Mouse (Mus musculus) megakaryocyte progenitor cell, adult 5-6 weeks (primary cell): ENCODE measurements around the gene Nuak1. TPM values are rescaled to one million over a fixed set of nuclear protein-coding genes. Genes with fewer than 3 reads are reported as not detected.

Experiments used
- ATAC-seq: replicated peaks from 2 replicates; pipeline ENCODE4 v1.8.0; 2016; ENCODE audit warnings: mild to moderate bottlenecking, moderate TSS enrichment, inconsistent platforms; ENCODE audit not compliant: poor library complexity
- total RNA-seq, 2 experiments: library from RNA; stranded (forward) in 1 of 2; stranded (reverse) in 1 of 2; fragments of 157-497, 149-512 nt in 1 of 2; fragments of 200-1000 nt in 1 of 2; gene quantifications; 2 replicates each; pipeline versions ENCODE4 v1.2.3 to v1.2.4; 2015 to 2017

Nuak1 gene
- total RNA-seq, 2 experiments from 2014 or later, result 0.12 to 0.17 TPM

DNA sequence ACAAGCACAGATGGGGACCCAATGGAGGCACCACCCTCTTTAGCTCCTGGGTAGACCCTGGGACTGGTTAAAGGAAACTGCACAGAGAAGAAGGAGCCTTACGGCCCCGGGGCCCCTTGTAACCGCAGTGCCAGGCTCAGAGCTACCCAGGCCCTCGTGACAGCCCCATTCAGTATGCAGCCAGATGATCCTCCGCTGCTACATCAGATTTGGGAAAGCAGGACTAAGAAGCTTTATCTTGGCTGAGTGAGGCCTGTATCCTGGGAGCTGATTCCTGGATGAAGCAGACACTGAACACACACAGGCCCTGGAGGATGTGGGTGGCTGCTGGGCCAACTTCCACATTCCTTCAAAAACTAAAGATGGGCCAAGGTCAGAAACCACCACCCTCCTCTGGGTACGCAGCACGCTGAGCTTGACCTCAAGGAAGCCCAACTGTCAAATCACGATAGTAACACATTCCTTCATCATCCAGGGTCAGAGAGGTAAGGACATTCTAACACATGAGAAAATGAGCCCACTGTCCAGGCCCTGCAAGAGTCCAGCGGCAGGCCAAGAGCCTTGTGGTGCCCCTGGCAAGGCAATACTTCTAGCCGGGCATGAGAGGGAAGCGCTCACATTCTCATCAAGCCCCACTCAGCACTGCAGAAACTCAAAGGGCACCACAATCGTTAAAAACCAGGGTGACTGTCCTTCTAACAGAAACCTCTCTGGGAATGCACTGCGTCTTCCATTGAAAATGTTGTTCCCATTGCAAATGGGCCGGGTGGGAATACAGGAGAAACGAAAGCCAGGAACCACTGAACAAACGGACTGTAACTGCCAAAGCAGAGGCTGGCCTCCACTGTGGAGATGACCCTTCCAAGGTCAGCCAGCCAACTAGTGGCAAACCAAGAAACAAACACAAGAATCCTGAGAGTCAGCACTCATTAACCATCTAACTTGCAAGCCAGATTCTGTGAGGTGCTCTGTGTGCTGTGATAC lies 29.0 kb downstream of the Nuak1 start:
- ATAC-seq, result no peak

DNA sequence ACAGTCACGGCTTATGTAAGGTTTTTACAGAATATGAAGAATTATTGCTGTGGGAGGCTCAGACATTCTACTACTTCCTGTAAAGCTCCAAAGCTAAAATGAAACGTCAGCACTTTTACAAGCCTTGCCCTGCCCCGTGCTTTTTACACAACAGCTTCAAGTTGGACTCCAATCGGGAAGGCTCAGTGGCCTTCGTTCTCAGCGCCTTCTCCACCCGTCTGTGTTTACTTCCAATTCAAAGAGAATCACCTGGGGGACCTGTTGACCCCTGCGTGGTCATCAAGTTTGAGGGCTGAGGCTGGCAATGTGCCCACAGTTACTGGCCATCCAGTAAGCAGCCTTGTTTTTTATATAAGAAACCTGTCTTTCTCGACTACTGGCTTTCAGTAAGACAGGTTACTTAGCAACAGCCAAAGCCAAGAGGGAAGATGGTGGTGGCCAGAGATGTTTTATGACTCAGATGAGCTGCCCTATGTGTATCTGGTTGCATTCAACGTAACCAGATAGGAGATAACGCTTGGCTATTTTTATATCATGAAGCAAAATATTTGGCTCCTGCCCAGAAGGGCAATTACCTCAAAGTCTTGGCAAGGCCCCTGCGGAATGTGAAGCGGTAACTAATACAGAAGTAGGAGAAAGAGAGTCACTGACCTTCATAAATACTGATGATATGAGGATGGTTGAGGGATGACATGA lies 31.3 kb downstream of the Nuak1 start:
- no peak for ATAC-seq

DNA sequence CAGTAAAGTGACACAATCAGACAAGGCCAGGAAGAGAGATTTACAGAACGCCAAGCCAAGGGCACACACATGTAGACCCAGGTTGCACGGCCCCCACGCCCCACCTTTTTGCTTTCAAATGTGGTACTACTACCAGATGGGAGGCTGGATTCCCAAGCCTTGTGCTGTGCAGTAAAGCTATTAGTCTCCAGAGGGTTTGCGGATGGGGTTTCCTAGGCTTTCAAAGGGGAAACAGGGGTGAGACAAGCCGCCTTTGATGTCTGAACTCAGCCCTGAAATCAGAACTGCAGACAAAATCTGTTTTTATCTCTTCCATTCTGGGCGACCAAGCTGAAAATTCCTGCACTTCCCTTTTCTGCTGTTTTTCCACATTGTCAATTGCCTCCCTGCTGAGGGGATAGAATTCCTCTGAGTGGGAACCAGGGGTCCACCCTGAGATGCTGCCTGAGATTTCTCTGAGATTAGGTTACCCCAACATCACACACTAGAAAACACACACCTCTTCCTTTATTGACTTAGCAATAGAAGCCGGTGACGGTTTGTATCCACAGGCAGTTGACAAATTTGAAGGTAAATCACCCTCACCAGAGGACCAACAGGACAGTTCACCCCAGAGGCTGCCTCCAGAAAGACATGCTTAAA lies 35.1 kb downstream of the Nuak1 start:
- no peak for ATAC-seq

DNA sequence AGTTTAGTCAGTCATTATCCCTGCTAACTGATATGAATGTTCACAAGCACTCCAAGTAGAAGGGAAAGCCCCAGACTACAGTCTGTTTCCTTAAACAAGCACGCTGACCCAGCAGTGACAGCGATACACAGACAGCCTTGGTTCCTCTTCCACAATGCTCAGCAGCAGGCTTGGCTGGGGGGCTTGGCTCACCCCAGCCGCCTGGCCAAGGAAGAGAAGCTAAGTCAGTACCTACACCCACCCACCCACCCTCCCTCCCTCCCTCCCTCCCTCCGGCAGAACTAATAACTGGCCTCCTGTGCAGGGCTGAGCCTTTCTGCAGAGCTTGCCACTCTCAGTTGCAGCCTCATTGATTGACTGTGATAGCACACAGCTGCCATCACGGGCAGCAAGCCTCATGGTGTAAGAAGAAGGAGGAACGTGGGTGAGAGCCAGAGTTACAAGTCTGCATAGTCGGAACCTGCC lies 38.5 kb downstream of the Nuak1 start:
- ATAC-seq, result peak; percentile 89

DNA sequence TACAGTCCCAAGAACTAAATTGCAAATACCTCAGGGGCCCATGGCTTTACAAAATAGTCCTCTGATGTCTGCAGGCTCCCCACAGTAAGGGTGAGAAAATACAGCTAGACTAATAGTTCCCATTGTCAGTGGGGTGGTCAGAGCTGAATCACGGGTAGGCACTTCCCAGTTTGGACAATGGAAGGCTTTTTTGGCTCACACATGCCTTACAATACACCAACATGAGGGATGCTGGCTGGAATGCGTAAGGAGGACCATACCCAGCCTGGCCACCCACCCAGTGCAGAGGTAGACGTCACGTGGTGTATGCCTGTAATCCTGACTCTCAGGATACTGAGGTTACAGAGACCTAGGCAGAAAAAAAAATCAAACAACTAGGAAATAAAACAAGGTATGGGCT lies 39.2 kb downstream of the Nuak1 start:
- ATAC-seq, result no peak

DNA sequence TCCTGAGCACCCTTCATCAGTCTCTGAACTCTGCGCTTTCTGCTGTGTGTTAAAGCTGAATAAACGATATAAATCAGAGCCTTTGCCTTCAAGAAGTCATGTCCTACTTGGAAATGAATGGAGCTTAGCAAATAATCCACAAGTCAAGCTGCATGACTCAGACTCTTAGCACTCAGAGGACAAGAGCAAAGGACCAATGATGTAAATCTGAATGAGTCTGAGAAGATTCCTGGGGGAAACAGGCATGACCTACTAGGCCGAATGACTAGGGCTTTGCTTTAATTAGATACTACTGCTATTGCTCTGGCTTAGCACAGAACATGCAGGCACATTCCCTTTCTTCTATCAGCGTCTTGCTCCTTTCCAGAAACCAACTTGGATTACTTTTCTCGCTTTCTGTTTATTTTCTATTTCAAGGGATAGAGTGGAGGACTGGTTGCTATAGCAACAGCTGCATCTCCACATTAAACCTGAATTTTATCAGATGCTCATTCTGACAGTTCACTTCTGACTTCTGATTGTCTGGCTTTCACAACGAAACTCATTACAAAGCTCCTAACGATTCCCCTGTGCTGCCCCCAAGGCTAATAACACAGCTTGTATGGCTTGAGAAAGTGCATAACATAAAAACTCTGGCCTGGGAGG lies 40.2 kb downstream of the Nuak1 start:
- ATAC-seq, result no peak

DNA sequence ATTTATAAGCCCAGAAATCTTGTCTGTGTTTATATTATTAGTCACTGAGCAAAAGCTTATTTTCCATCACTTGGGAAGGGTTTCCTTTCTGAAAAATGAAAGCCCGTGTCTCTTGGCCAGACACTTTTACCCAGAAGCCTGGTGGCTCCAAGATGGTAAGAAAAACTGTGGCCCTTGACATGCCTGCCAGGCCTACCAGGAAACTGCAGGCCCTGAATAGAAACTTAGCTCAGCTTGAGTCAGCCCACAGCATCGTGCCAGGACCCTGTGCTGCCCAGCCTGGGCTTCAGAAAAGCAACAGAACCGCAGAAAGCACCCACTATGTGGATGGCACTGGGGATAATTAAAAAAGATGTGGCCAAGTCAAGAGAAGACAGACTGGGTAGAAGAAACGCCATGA lies 43.1 kb downstream of the Nuak1 start:
- ATAC-seq, result no peak

DNA sequence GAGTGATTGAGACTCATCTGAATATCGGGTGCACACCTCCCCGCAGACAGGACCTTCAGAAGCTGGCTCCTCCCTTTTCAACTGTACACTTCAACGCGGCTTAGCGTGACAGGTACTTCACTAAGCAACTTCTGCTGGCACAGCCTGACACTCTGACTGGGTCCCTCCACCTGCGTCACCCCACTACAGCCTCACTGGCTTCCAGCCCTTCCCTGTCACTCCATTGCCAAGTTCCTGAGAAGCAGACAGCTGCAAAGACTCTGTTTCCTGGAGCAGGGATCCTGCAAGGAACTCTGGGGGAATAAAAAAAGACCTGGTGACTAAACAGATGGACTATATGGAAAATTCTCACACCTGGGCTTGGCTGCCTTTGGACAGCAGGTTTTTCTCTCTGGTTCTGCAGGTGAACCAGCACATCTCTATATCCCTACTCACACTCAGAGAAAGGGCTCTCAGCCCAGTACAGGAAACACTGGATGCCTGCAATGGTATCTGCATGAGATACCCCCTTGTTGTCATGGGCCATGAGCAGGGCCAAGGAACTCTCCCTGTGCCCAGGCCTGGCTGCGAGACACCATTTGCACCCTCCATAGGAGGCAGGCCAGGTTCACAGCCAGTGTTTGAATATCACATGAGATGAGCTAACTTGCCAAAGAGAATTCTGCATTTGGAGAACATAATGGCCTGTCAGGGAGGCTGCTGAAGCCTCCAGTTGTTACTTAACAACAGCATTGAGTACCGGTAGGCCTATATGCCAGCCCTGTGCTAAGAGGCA lies 44.3 kb downstream of the Nuak1 start:
- ATAC-seq, result no peak

DNA sequence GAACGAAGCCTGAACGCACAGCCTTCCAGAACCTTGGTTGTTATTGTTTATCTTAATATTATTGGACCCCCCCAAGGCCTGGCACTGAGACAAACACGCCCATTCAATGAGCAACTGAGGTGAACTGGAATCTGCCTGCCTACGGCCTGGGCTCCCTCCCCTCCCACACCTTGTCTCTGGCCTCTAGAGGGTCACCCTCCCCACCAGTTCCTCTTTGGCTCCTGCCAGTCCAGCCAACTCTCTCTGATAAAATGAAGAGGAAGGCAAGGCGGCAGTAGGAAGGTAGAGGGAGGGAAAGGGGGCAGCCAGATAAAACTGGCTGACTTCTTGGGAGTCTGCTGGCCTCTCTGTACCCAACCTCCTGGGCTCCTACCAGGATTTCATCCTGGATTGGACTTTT lies 45.1 kb downstream of the Nuak1 start:
- ATAC-seq, result peak; percentile 38

DNA sequence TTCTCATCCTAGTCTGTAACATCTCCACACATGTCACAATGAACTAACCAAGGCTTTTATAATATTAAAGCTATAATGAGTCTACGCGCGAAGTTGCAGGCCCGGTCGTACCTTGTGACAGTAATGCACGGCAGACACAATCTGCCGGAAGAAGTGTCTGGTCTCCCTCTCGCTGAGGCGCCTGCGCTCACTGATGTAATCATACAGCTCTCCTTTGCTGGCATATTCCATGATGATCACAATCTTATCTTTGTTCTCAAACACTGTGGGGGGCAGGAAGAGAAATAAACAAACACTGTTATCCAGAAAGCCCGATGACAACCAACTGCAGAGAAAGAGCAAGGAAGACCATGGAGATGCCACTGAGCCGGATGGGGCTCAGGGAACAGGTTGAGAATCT lies 46.5 kb downstream of the Nuak1 start:
- ATAC-seq, result no peak

DNA sequence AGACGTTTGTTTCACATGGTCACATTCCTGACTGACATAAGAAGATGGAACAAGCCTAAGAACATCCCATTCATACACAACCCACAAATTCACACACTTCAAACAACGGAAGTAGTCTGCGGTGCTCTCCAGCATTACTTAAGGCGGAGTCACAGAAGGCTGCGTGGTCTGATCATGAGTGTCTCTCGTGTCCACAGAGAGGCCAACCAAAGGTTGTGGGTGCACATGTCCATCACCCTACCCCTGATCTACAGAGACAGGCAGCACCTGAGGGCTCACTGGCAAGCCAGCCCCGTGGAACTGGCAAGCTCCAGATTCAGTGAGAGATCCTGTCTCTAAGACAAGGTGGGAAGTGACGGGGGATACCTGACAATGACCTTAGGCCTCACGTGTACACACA lies 47.0 kb downstream of the Nuak1 start:
- ATAC-seq, result no peak

GRCm38 (mm10) chr10:84392723-84393081 lies 47.7 kb downstream of the Nuak1 start:
- no peak for ATAC-seq

DNA sequence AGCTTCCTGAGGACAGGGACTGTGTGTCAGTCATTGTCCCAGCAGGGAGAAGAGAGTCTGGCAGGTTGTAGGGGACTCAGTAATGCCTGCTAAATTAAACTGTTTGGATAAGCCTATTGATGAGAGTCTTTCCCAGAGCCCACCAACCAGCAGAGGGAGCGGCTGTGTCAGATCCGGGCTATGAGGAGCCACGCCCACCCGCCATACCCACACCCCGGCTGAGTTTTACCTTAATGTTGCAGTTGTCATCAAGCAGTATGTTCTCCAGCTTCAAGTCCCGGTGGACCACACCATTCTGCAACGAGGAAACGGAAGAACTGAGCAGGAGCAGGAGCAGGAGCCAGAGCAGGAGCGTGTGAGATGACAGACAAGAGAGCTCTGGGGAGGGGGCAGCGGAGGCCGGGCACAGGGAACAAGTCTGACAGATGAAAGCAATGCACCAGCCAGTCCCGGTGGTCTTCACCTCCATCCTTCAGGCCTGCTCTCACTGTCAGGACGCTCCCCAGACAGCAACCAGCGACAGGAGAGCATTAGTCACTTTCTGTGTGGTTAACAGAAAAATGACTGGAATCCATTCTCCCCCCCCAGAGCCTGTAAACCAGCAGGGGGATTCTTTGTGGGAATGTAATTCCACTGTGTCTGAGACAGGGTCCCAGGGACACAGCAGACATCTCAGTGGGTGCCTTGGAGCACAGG lies 48.2 kb downstream of the Nuak1 start:
- ATAC-seq, result peak; percentile 62

DNA sequence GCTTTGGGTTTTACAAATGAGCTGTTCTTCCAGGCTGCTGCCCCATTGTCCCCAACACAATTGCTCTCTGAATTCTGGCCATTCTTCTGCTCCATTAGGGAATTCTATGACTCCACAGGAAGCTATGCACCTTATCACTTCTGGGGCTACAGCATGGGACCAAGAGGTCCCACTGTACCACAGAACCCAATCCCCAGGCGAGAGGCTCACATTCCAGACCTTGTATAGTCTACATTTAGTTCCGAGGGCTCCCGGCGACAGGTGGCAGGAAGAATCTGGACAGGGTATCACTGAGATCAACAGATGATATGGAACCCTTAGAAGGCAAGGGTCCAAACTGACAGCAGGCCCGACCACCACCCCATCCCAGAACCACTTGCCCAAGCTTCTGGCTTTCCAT lies 50.7 kb downstream of the Nuak1 start:
- ATAC-seq, result no peak

DNA sequence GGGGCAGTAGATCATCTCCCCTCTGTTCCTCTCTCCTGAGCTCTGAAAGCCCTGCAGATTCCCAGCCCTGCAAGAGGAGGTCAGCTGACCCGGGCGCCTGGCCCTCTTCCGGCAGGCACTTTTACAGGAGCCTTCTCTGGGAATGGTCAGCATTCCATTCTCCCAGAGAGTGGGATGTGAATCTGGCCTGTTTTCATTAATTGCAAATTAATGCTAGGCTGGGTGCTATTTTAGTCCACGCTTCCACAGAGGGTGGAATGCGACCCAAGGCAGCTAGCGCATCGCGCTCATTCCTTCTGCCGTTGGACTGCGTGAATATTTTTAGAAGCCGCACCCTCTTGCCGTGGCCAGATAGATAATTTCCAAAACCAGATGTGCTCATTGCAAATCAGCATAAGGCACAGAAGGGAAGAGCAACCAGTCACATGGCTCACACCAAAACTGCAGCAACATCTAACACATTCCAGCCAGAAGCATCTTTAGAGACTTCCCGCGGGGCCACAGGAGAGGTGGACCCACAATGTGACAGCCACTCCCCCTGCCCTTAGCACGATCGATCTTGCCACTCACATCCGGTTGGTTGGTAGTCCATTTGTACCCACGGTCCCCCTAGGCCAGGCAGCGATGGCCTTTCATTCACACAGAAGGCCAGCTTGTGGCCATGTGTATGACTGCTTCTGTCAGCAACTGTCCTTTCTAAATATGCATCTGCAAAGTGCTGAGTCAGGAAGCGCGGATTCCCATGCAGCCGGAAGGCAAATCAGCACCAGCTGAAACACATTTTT lies 51.8 kb downstream of the Nuak1 start:
- 0 out of 2 replicates have a peak, but pooled peaks have one; percentile 17 for ATAC-seq

DNA sequence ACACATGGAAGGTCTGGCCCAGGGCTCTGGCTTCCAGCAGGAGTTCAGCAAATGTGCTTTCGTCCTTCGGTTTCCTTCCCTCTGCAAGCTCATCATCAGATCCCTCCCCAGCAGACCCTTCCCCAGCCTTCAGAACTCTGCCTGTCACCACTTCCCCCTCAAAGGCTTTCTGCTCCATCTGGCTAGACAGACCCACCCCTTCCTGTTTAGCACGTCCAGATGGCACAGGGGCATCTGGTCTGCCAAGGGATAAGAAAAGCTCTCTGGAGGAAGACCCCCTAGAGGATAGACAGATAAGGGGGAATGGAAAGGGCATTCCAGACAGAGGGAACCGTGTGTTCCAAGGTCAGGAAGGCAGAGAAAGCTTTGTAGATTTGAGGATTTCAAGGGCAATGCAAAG lies 53.1 kb downstream of the Nuak1 start:
- peak; percentile 35 for ATAC-seq

GRCm38 (mm10) chr10:84386625-84387242 lies 53.7 kb downstream of the Nuak1 start:
- no peak for ATAC-seq

DNA sequence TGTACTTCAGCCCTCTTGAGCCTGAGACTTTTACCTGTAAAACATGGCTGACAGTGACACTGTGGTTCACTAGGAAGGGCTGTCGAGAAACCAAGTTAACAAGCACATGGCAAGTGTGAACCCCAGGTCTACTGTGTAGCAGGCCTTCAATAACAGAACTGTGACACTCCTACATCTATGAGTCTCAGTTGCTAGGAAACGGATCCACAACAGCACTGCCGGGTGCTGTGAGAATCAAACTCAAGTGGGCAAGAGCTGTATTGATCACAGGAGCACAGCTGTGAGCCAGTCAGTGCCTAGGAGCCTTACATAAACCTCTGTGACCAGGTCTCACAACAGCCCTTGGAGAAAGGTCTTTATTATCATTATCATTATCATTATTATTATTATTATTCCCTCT lies 54.2 kb downstream of the Nuak1 start:
- no peak for ATAC-seq
